Mouse (Mus musculus): ENCODE measurements at regions not wholly inside any gene's neighbourhood (a gene's known extent, or its start where the extent isn't known, plus 50 kb on each side); places are given as distances from the start of the nearest gene placed in this dataset.
A peak's percentile ranks its signal among the peaks of the same experiment; 100 is the strongest.

GRCm38 (mm10) chr14:48942882-48943281, 123.0 kb upstream of the Ap5m1 start:
- H3K27ac ChIP-seq (ENCODE audit: low read length) = no peak overlapping the region
- no peaks in the 10 kb centered on the region for H3K27me3 ChIP-seq (replicated peaks; ENCODE audit: control insufficient read depth, insufficient read depth, low read length)
- 22% methylated on average over 10 of the region's 10 CpGs for WGBS
- H3K4me1 ChIP-seq (replicated peaks; ENCODE audit: control insufficient read depth, insufficient read depth, low read length) = peaks cover 7% of the 10 kb centered on the region; the same call in 1 of the 2 replicates
- H3K9me3 ChIP-seq (ENCODE audit: control insufficient read depth, low read length) = no peaks in the 10 kb centered on the region
- H3K36me3 ChIP-seq (ENCODE audit: control insufficient read depth, insufficient read depth) = no peaks in the 10 kb centered on the region
- ATAC-seq = peak; percentile 73
- H3K9ac ChIP-seq (replicated peaks; ENCODE audit: low read depth, low read length) = 0 out of 2 replicates have a peak overlapping the region, but pooled peaks have one; percentile 9
- no peak overlapping the region for H3K4me3 ChIP-seq (replicated peaks; ENCODE audit: low read length)
- H3K4me2 ChIP-seq (ENCODE audit: low read length) = peak overlapping the region; percentile 12; the same call in 1 of the 2 replicates

- H3K27me3 ChIP-seq (replicated peaks; ENCODE audit: control insufficient read depth, insufficient read depth, low read length) = no peaks in the 10 kb centered on the region; the same call in 1 of the 2 replicates
- no peak overlapping the region for H3K4me3 ChIP-seq (replicated peaks; ENCODE audit: low read length)
- ATAC-seq = peak; percentile 49; the same call in 1 of the 2 replicates
- no peak overlapping the region for H3K9ac ChIP-seq (replicated peaks; ENCODE audit: low read depth, low read length)
- H3K4me2 ChIP-seq (ENCODE audit: low read length) = no peak overlapping the region
- H3K36me3 ChIP-seq (ENCODE audit: control insufficient read depth, insufficient read depth) = no peaks in the 10 kb centered on the region
- 60% methylated on average over 9 of the region's 9 CpGs for WGBS
- no peaks in the 10 kb centered on the region for H3K9me3 ChIP-seq (ENCODE audit: control insufficient read depth, low read length)
- H3K27ac ChIP-seq (ENCODE audit: low read length) = no peak overlapping the region
- H3K4me1 ChIP-seq (replicated peaks; ENCODE audit: control insufficient read depth, insufficient read depth, low read length) = 0 out of 2 replicates have a peak, but pooled peaks cover 5% of the 10 kb centered on the region
Measured at GRCm38 (mm10) chr14:48930886-48931285, 135.0 kb upstream of the Ap5m1 start.

- no peak overlapping the region for H3K27ac ChIP-seq (ENCODE audit: low read length)
- no peaks in the 10 kb centered on the region for H3K36me3 ChIP-seq (ENCODE audit: control insufficient read depth, insufficient read depth)
- ATAC-seq = no peak
- H3K4me2 ChIP-seq (ENCODE audit: low read length) = no peak overlapping the region
- no peak overlapping the region for H3K4me3 ChIP-seq (replicated peaks; ENCODE audit: low read length)
- WGBS = 76% methylated on average over 1 of the region's 1 CpGs
- no peaks in the 10 kb centered on the region; the same call in 1 of the 2 replicates for H3K27me3 ChIP-seq (replicated peaks; ENCODE audit: control insufficient read depth, insufficient read depth, low read length)
- H3K9me3 ChIP-seq (ENCODE audit: control insufficient read depth, low read length) = no peaks in the 10 kb centered on the region
- 0 out of 2 replicates have a peak, but pooled peaks cover under 1% of the 10 kb centered on the region for H3K4me1 ChIP-seq (replicated peaks; ENCODE audit: control insufficient read depth, insufficient read depth, low read length)
- H3K9ac ChIP-seq (replicated peaks; ENCODE audit: low read depth, low read length) = no peak overlapping the region
Measured at GRCm38 (mm10) chr14:48925870-48926269, 140.0 kb upstream of the Ap5m1 start.

GRCm38 (mm10) chr14:48909420-48909819, 156.5 kb upstream of the Ap5m1 start:
- no peak overlapping the region for H3K4me3 ChIP-seq (replicated peaks; ENCODE audit: low read length)
- peaks cover 25% of the 10 kb centered on the region for H3K4me1 ChIP-seq (replicated peaks; ENCODE audit: control insufficient read depth, insufficient read depth, low read length)
- no peak for ATAC-seq
- 60% methylated on average over 13 of the region's 13 CpGs for WGBS
- no peaks in the 10 kb centered on the region for H3K9me3 ChIP-seq (ENCODE audit: control insufficient read depth, low read length)
- no peak overlapping the region for H3K4me2 ChIP-seq (ENCODE audit: low read length)
- H3K27me3 ChIP-seq (replicated peaks; ENCODE audit: control insufficient read depth, insufficient read depth, low read length) = no peaks in the 10 kb centered on the region
- H3K36me3 ChIP-seq (ENCODE audit: control insufficient read depth, insufficient read depth) = no peaks in the 10 kb centered on the region
- H3K9ac ChIP-seq (replicated peaks; ENCODE audit: low read depth, low read length) = no peak overlapping the region
- H3K27ac ChIP-seq (ENCODE audit: low read length) = no peak overlapping the region

- H3K4me1 ChIP-seq (replicated peaks; ENCODE audit: control insufficient read depth, insufficient read depth, low read length) = peaks cover 29% of the 10 kb centered on the region
- H3K27me3 ChIP-seq (replicated peaks; ENCODE audit: control insufficient read depth, insufficient read depth, low read length) = no peaks in the 10 kb centered on the region
- H3K27ac ChIP-seq (ENCODE audit: low read length) = no peak overlapping the region
- 28% methylated on average over 14 of the region's 14 CpGs for WGBS
- no peaks in the 10 kb centered on the region for H3K36me3 ChIP-seq (ENCODE audit: control insufficient read depth, insufficient read depth)
- H3K4me2 ChIP-seq (ENCODE audit: low read length) = peak overlapping the region; percentile 29
- no peak overlapping the region for H3K9ac ChIP-seq (replicated peaks; ENCODE audit: low read depth, low read length)
- no peaks in the 10 kb centered on the region for H3K9me3 ChIP-seq (ENCODE audit: control insufficient read depth, low read length)
- H3K4me3 ChIP-seq (replicated peaks; ENCODE audit: low read length) = no peak overlapping the region
- peak; percentile 44; the same call in 1 of the 2 replicates for ATAC-seq
Measured at GRCm38 (mm10) chr14:48907991-48908698, 157.8 kb upstream of the Ap5m1 start.

- H3K9me3 ChIP-seq (ENCODE audit: control insufficient read depth, low read length) = no peaks in the 10 kb centered on the region
- no peaks in the 10 kb centered on the region for H3K27me3 ChIP-seq (replicated peaks; ENCODE audit: control insufficient read depth, insufficient read depth, low read length)
- peaks cover 29% of the 10 kb centered on the region for H3K4me1 ChIP-seq (replicated peaks; ENCODE audit: control insufficient read depth, insufficient read depth, low read length)
- H3K4me3 ChIP-seq (replicated peaks; ENCODE audit: low read length) = no peak overlapping the region
- WGBS = 25% methylated on average over 6 of the region's 6 CpGs
- H3K4me2 ChIP-seq (ENCODE audit: low read length) = peak overlapping the region; percentile 29; the same call in 1 of the 2 replicates
- peak; percentile 75 for ATAC-seq
- H3K27ac ChIP-seq (ENCODE audit: low read length) = no peak overlapping the region
- no peak overlapping the region for H3K9ac ChIP-seq (replicated peaks; ENCODE audit: low read depth, low read length)
- H3K36me3 ChIP-seq (ENCODE audit: control insufficient read depth, insufficient read depth) = no peaks in the 10 kb centered on the region
Measured at GRCm38 (mm10) chr14:48907403-48907973, 158.4 kb upstream of the Ap5m1 start.

- peaks cover 29% of the 10 kb centered on the region for H3K4me1 ChIP-seq (replicated peaks; ENCODE audit: control insufficient read depth, insufficient read depth, low read length)
- H3K36me3 ChIP-seq (ENCODE audit: control insufficient read depth, insufficient read depth) = no peaks in the 10 kb centered on the region
- no peaks in the 10 kb centered on the region for H3K9me3 ChIP-seq (ENCODE audit: control insufficient read depth, low read length)
- ATAC-seq = no peak
- H3K27me3 ChIP-seq (replicated peaks; ENCODE audit: control insufficient read depth, insufficient read depth, low read length) = no peaks in the 10 kb centered on the region
- no peak overlapping the region for H3K9ac ChIP-seq (replicated peaks; ENCODE audit: low read depth, low read length)
- no peak overlapping the region for H3K27ac ChIP-seq (ENCODE audit: low read length)
- WGBS = 56% methylated on average over 1 of the region's 1 CpGs
- no peak overlapping the region for H3K4me3 ChIP-seq (replicated peaks; ENCODE audit: low read length)
- no peak overlapping the region for H3K4me2 ChIP-seq (ENCODE audit: low read length)
Measured at GRCm38 (mm10) chr14:48906956-48907355, 158.9 kb upstream of the Ap5m1 start.

- Histone ChIP-seq H3K4me1 (replicated peaks; ENCODE audit: control insufficient read depth, insufficient read depth, low read length) (peaks cover 25% of the 10 kb centered on the region), H3K9me3 (ENCODE audit: control insufficient read depth, low read length) (no peaks in the 10 kb centered on the region), H3K9ac (replicated peaks; ENCODE audit: low read depth, low read length) (no peak overlapping the region), H3K4me2 (ENCODE audit: low read length) (no peak overlapping the region), H3K4me3 (replicated peaks; ENCODE audit: low read length) (no peak overlapping the region), H3K27ac (ENCODE audit: low read length) (no peak overlapping the region), H3K36me3 (ENCODE audit: control insufficient read depth, insufficient read depth) (no peaks in the 10 kb centered on the region), H3K27me3 (replicated peaks; ENCODE audit: control insufficient read depth, insufficient read depth, low read length) (no peaks in the 10 kb centered on the region)
- no peak for ATAC-seq
- WGBS = 56% methylated on average over 1 of the region's 1 CpGs
Measured at GRCm38 (mm10) chr14:48904576-48904975, 161.3 kb upstream of the Ap5m1 start.

- ATAC-seq = peak; percentile 68
- Histone ChIP-seq H3K27ac (ENCODE audit: low read length) (no peak overlapping the region), H3K9me3 (ENCODE audit: control insufficient read depth, low read length) (no peaks in the 10 kb centered on the region), H3K36me3 (ENCODE audit: control insufficient read depth, insufficient read depth) (no peaks in the 10 kb centered on the region), H3K4me1 (replicated peaks; ENCODE audit: control insufficient read depth, insufficient read depth, low read length) (peaks cover 21% of the 10 kb centered on the region), H3K4me3 (replicated peaks; ENCODE audit: low read length) (no peak overlapping the region), H3K27me3 (replicated peaks; ENCODE audit: control insufficient read depth, insufficient read depth, low read length) (no peaks in the 10 kb centered on the region), H3K4me2 (ENCODE audit: low read length) (no peak overlapping the region), H3K9ac (replicated peaks; ENCODE audit: low read depth, low read length) (no peak overlapping the region)
- WGBS = 7% methylated on average over 5 of the region's 5 CpGs
Measured at GRCm38 (mm10) chr14:48903526-48903925, 162.4 kb upstream of the Ap5m1 start.

Measured in forebrain, embryonic 16.5 days (tissue).